Mouse (Mus musculus) liver, embryonic 14.5 days (tissue): ENCODE results near the gene Mdc1. TPM values are rescaled to one million over a fixed set of nuclear protein-coding genes. Genes with fewer than 3 reads are reported as not detected.
A peak's percentile ranks its signal among the peaks of the same experiment; 100 is the strongest.

ENCODE experiments used
- ATAC-seq: fragments of 200-750 bp; cut with Nextera tagmentation; 2 replicates; pipeline ENCODE4 v1.8.0; 2017; ENCODE audit warnings: moderate number of reproducible peaks, mild to moderate bottlenecking, moderate library complexity; ENCODE audit not compliant: insufficient read depth
- DNase-seq, 3 experiments: peaks; one replicate each; pipeline ENCODE4 v3.0.0-alpha.2; 2012 to 2013; ENCODE audit warnings: low read depth in 3 of 3, low spot score in 3 of 3
- H3K27ac ChIP-seq: fragments of 300-500 bp; sonication (generic); 2 replicates; pipeline ENCODE4 v1.5.1; 2014; ENCODE audit warnings: moderate library complexity, mild to moderate bottlenecking, control low read depth, inconsistent platforms
- H3K27me3 ChIP-seq: fragments of 300-500 bp; sonication (generic); 2 replicates; pipeline ENCODE4 v1.6.1; 2014; ENCODE audit warnings: mild to moderate bottlenecking, low read length, moderate library complexity; ENCODE audit not compliant: control insufficient read depth, insufficient read depth
- H3K36me3 ChIP-seq: fragments of 300-500 bp; sonication (generic); replicated peaks from 2 replicates; pipeline ENCODE4 v1.6.1; 2014; ENCODE audit warnings: low read depth; ENCODE audit not compliant: control insufficient read depth, insufficient read depth
- H3K4me1 ChIP-seq, 2 experiments: fragments of 200-500 bp in 1 of 2; fragments of 300-500 bp in 1 of 2; sonication (generic) in 1 of 2; replicated peaks; 2 replicates each; pipeline ENCODE4 v1.6.1; 2012 to 2014; ENCODE audit warnings: antibody characterized with exemption in 1 of 2, inconsistent platforms in 1 of 2, low read length in 1 of 2; ENCODE audit not compliant: control insufficient read depth in 2 of 2, insufficient read depth in 2 of 2
- H3K4me2 ChIP-seq: fragments of 300-500 bp; sonication (generic); 2 replicates; pipeline ENCODE4 v1.6.1; 2014; ENCODE audit warnings: low read depth, mild to moderate bottlenecking, control low read depth, moderate library complexity
- H3K4me3 ChIP-seq, 2 experiments: fragments of 200-500 bp in 1 of 2; fragments of 300-500 bp in 1 of 2; sonication (generic) in 1 of 2; 2 replicates each; pipeline ENCODE4 v1.5.1; 2012 to 2014; ENCODE audit warnings: low read depth in 2 of 2, low read length in 2 of 2, mild to moderate bottlenecking in 2 of 2, control low read depth in 1 of 2, inconsistent platforms in 1 of 2, moderate library complexity in 1 of 2; ENCODE audit not compliant: insufficient read depth in 1 of 2
- H3K9ac ChIP-seq: fragments of 300-500 bp; sonication (generic); replicated peaks from 2 replicates; pipeline ENCODE4 v1.6.1; 2014; ENCODE audit warnings: mild to moderate bottlenecking, control low read depth, moderate library complexity
- H3K9me3 ChIP-seq: fragments of 300-500 bp; sonication (generic); 2 replicates; pipeline ENCODE4 v1.6.1; 2016; ENCODE audit warnings: low read length, mixed read lengths; ENCODE audit not compliant: control insufficient read depth
- CTCF ChIP-seq: IDR thresholded peaks from 2 replicates; pipeline ENCODE4 v1.5.1; 2016; ENCODE audit warnings: antibody characterized with exemption, low read depth, control low read depth
- EP300 ChIP-seq: IDR thresholded peaks from 2 replicates; pipeline ENCODE4 v1.6.1; 2016; ENCODE audit warnings: antibody characterized with exemption, low read depth
- WGBS: fragments of 180-500 bp; shearing (Covaris S2); extraction: QIAGEN DNeasy Blood & Tissue Kit; methylation state at CpG from one replicate; pipeline ENCODE4 v1.1.7; 2014; ENCODE audit not compliant: insufficient replicate concordance; 5-methylcytosine and 5-hydroxymethylcytosine counted together
- polyA plus RNA-seq, 2 experiments: library from polyadenylated mRNA; depleted of rRNA in 1 of 2; stranded (reverse) in 1 of 2; unstranded in 1 of 2; fragments of >200 nt; fragmentation: Nextera tagmentation in 1 of 2; extraction: Ambion mirVana in 1 of 2; gene quantifications; 2 replicates each; pipeline versions ENCODE4 v1.2.1 to v1.2.3; 2012 to 2014

The Mdc1 gene
- polyA plus RNA-seq, 2 experiments, result 6.3 to 10.0 TPM

GRCm38 (mm10) chr17:35859371-35859770 is 18.1 kb downstream of the Mdc1 start:
- Histone ChIP-seq H3K4me3 (no peak overlapping the region), H3K27me3 (peaks cover 5% of the 10 kb centered on the region), H3K36me3 (peaks cover 16% of the 10 kb centered on the region), H3K4me2 (no peak overlapping the region), H3K9ac (no peak overlapping the region), H3K9me3 (no peaks in the 10 kb centered on the region), H3K4me1 (peaks cover 8 to 9% of the 10 kb centered on the region in 2 experiments), H3K27ac (no peak overlapping the region)
- 55% methylated on average over 1 of the region's 1 CpGs for WGBS
- ATAC-seq, result no peak
- no peak for DNase-seq
- TF ChIP-seq EP300 (no peak), CTCF (no peak)

DNA sequence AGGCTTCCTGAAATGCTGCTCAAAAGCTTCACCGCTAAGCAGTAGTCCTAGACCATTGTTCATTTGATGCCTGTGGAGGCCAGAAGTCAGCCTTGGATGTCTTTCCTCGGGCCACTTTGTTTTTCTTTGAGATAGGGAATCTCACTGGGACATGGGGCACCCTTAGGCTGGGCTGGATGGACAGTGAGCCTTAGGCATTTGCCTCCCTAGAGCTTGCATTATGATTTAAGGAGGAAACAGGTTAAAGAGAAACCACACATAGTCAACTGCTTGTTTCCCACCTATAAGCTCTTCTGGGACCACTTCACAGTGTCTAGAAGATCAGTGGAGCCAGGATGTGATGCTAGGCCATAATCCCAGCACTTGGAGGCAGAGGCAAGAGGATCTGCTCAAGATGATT is 18.5 kb downstream of the Mdc1 start:
- Histone ChIP-seq H3K36me3 (peaks cover 16% of the 10 kb centered on the region), H3K9me3 (no peaks in the 10 kb centered on the region), H3K4me1 (peaks cover 9% of the 10 kb centered on the region in 2 experiments), H3K27me3 (peaks cover 9% of the 10 kb centered on the region), H3K4me2 (no peak overlapping the region), H3K27ac (no peak overlapping the region), H3K9ac (no peak overlapping the region), H3K4me3 (no peak overlapping the region)
- WGBS, result 46% methylated on average over 2 of the region's 2 CpGs
- TF ChIP-seq CTCF (no peak), EP300 (no peak)
- no peak for DNase-seq
- ATAC-seq, result no peak

DNA sequence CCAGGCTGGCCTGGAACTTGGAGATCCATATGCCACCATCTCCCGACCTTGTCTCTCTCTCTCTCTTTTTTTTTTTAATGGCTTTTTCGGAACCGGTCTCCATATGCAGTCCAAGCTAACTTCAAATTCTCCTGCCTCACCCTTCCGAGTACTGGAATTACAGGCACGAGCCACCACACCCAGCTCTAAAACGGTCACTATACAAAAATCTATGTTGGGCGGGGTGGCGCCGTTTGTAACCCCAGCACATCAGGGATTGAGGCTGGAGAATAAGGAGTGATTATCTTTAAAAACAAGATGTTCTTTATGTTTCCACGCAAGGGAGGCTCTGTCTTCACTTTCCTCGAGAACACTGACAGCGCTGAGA is 19.5 kb downstream of the Mdc1 start:
- peaks cover 19% of the 10 kb centered on the region for H3K27me3 ChIP-seq
- peaks cover 13 to 17% of the 10 kb centered on the region in 2 experiments for H3K4me1 ChIP-seq
- H3K27ac ChIP-seq, result no peak overlapping the region
- TF ChIP-seq CTCF, result no peak
- no peak for TF ChIP-seq EP300
- no peaks in the 10 kb centered on the region for H3K9me3 ChIP-seq
- peak; percentile 46 for ATAC-seq
- WGBS, result 6% methylated on average over 12 of the region's 12 CpGs
- H3K4me3 ChIP-seq, result peak overlapping the region; percentile 85 to 93
- DNase-seq, result no peak
- H3K9ac ChIP-seq, result peak overlapping the region; percentile 85
- H3K36me3 ChIP-seq, result peaks cover 16% of the 10 kb centered on the region
- H3K4me2 ChIP-seq, result peak overlapping the region; percentile 89

DNA sequence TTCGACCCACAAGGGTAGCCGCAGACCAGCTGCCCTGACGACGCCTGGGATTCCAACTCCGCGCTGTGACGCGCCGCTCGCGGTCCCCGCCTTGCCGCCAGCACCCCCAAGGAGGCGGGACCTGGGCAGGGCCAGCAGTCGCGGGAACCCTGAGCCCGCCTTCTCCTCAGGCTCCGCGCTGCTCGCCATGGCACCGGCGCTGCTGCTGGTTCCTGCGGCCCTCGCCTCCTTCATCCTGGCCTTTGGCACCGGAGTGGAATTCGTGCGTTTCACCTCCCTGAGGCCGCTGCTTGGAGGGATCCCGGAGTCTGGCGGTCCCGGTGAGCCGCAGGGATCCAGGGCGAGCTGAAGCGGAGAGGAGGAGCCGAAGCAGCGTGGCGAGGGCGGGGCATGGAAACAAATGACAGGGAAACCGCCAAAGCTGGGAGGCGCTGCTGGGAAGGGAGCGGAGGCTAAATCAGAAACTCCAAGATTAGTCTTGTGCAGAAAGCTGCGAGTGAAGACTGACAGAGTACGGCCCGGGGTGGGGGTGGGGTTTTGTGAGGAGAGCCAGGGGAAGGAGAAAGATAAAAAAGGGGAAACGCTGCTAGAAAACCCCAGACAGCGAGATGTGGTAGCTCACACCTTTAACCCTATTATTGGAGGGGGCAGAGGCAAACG is 20.0 kb downstream of the Mdc1 start, which contains the start of gene Nrm:
TSS of gene Nrm (plus strand) at position 121 of the 660 bp plus-strand sequence.
- DNase-seq (peak; percentile 75 to 84 (median 76)), ATAC-seq (peak; percentile 94)
- peak within 1 kb of the TSS; percentile 85 to 93 for H3K4me3 ChIP-seq
- peak within 1 kb of the TSS; percentile 89 for H3K4me2 ChIP-seq
- under 1% methylated on average over 47 of the region's 47 CpGs for WGBS
- H3K4me1 ChIP-seq, result peaks cover 13 to 17% of the 10 kb centered on the region in 2 experiments
- H3K27me3 ChIP-seq, result peaks cover 24% of the 10 kb centered on the region
- H3K9ac ChIP-seq, result peak within 1 kb of the TSS; percentile 85
- H3K9me3 ChIP-seq, result no peaks in the 10 kb centered on the region
- peak within 1 kb of the TSS; percentile 60 for H3K27ac ChIP-seq
- no peak for TF ChIP-seq EP300
- peak; percentile 66 for TF ChIP-seq CTCF
- peaks cover 16% of the 10 kb centered on the region for H3K36me3 ChIP-seq

DNA sequence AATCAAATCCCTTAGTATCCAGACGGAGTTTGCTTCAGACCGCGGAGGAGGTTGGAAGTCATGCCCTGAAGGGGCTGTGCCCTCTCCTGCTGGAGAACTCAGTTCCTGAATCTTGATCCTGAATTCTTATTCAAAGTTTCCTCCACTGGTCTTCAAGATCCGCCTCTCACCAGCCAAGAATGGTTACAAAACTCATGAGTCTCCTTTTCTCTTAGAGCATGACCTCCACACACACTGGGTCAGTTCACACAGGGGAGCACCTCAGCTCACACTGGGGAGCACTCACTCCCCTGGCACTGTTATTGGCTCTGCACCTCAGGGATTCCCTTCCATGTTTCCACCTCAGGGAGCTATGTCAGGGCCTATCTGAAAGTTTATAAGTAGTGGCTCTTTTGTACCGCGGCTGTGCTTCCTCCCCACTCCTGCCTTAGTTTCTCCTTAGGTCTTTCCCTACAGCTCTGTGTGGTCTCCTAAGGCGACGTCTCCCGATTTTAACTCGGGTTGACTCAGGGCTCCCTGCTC is 23.6 kb downstream of the Mdc1 start:
- DNase-seq (no peak), ATAC-seq (no peak)
- H3K27ac ChIP-seq, result no peak overlapping the region
- H3K4me2 ChIP-seq, result peak overlapping the region; percentile 65
- no peak overlapping the region for H3K9ac ChIP-seq
- TF ChIP-seq EP300 (no peak), CTCF (no peak)
- H3K36me3 ChIP-seq, result no peaks in the 10 kb centered on the region
- H3K9me3 ChIP-seq, result no peaks in the 10 kb centered on the region
- H3K4me3 ChIP-seq, result peak overlapping the region in 1 of 2 experiments; percentile 50; a peak in 1 of 4 replicates
- H3K27me3 ChIP-seq, result peaks cover 55% of the 10 kb centered on the region
- 36% methylated on average over 10 of the region's 10 CpGs for WGBS
- peaks cover 13 to 19% of the 10 kb centered on the region in 2 experiments for H3K4me1 ChIP-seq
